Mouse (Mus musculus): ENCODE measurements around the gene Bpi. TPM values are rescaled to one million over a fixed set of nuclear protein-coding genes. Genes with fewer than 3 reads are reported as not detected.

Bpi gene
- polyA plus RNA-seq, 1 experiment from 2014 or later: not detected

DNA sequence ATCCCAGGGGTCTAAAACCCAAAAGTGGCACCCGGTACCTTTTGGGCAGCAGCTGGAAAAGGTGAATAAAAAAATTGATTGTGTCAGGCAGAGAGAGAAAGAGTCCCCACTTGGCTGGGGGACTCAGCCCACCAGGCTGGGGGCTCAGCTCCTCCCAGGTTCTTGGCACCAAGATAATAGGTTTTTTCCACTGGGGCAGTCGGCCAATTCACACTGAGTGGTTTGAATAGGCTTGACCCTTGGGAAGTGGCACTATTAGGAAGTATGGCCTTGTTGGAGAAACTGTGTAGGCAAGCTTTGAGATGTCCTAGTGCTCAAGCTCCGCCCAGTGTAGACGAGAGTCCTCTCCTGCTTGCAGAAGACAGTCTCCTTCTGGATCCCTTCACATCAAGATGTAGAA lies 41.8 kb downstream of the Bpi start:
- WGBS: 68% methylated on average over 4 of the region's 4 CpGs
- H3K4me1 ChIP-seq: no peaks in the 10 kb centered on the region
- no peaks in the 10 kb centered on the region for H3K27me3 ChIP-seq
- no peak for ATAC-seq (ENCODE audit: insufficient number of reproducible peaks, low FRiP score, low TSS enrichment, low read depth)
- no peaks in the 10 kb centered on the region for H3K9me3 ChIP-seq
- H3K27ac ChIP-seq: no peak overlapping the region
- no peak overlapping the region for H3K4me3 ChIP-seq
- H3K9ac ChIP-seq: no peak overlapping the region
- no peaks in the 10 kb centered on the region for H3K36me3 ChIP-seq
- no peak overlapping the region for H3K4me2 ChIP-seq

GRCm38 (mm10) chr2:158302807-158303206 lies 44.9 kb downstream of the Bpi start:
- H3K27me3 ChIP-seq: no peaks in the 10 kb centered on the region
- no peak for ATAC-seq (ENCODE audit: insufficient number of reproducible peaks, low FRiP score, low TSS enrichment, low read depth)
- H3K4me3 ChIP-seq: no peak overlapping the region
- H3K27ac ChIP-seq: no peak overlapping the region
- WGBS: 70% methylated on average over 3 of the region's 3 CpGs
- H3K9me3 ChIP-seq: no peaks in the 10 kb centered on the region
- peaks cover 12% of the 10 kb centered on the region for H3K4me1 ChIP-seq
- H3K4me2 ChIP-seq: no peak overlapping the region
- no peaks in the 10 kb centered on the region for H3K36me3 ChIP-seq
- no peak overlapping the region for H3K9ac ChIP-seq

DNA sequence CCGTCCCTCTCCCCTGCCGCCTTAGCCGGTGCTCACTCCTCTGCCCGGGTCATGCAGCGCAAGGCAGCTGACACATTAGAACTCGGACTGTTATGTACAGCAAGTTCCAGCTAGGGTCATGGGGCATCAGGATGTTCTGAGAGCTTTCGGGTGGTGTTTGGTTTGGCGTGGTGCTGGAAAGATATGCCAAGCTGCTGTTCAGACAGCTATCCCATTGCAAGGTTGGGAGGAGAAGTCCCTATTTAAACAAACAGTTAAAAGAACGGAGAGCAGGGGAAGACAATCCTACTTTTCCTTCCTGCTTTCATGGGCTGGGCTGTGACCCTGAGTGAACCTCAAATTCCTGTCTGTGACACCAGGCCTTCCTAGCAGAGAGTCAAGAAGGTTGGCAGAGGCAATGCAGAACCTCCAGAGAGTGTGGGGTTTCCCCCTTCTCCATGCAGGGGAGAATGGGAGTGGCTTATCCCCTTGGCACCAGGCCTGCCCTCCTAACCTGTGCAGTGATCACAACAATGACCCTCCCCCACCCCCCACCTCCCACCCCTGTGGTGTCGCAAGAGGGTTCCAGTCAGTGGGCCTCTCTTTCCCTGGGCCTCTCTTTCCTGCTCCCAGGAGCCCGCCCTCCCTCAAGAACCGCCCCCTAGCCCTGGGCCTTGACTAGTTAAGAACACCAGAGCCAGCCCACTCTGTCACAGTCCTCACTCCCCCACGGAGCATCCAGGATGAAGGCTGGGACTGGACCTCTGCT lies 48.2 kb downstream of the Bpi start, which contains the start of gene Lbp:
TSS of gene Lbp (plus strand) at position 546 of the 748 bp plus-strand sequence.
- no peaks in the 10 kb centered on the region for H3K36me3 ChIP-seq
- H3K9me3 ChIP-seq: no peaks in the 10 kb centered on the region
- no peak within 1 kb of the TSS for H3K9ac ChIP-seq
- H3K4me1 ChIP-seq: peaks cover 17% of the 10 kb centered on the region
- 50% methylated on average over 12 of the region's 13 CpGs for WGBS
- no peak within 1 kb of the TSS for H3K27ac ChIP-seq
- ATAC-seq (ENCODE audit: insufficient number of reproducible peaks, low FRiP score, low TSS enrichment, low read depth): no peak
- H3K4me3 ChIP-seq: no peak within 1 kb of the TSS
- no peak within 1 kb of the TSS for H3K4me2 ChIP-seq
- H3K27me3 ChIP-seq: no peaks in the 10 kb centered on the region

- Histone ChIP-seq H3K4me1 (peaks cover 17% of the 10 kb centered on the region), H3K4me3 (no peak overlapping the region), H3K9ac (no peak overlapping the region), H3K27ac (no peak overlapping the region), H3K27me3 (no peaks in the 10 kb centered on the region), H3K9me3 (no peaks in the 10 kb centered on the region), H3K36me3 (no peaks in the 10 kb centered on the region), H3K4me2 (no peak overlapping the region)
- no peak for ATAC-seq (ENCODE audit: insufficient number of reproducible peaks, low FRiP score, low TSS enrichment, low read depth)
- WGBS: 44% methylated on average over 6 of the region's 6 CpGs
These were observed 48.8 kb downstream of the Bpi start for GRCm38 (mm10) chr2:158306696-158307049.

- H3K4me2 ChIP-seq: no peak overlapping the region
- H3K27ac ChIP-seq: 0 out of 2 replicates have a peak overlapping the region, but pooled peaks have one; percentile 27
- ATAC-seq (ENCODE audit: insufficient number of reproducible peaks, low FRiP score, low TSS enrichment, low read depth): no peak
- WGBS: 36% methylated on average over 5 of the region's 5 CpGs
- H3K4me3 ChIP-seq: no peak overlapping the region
- peaks cover 17% of the 10 kb centered on the region for H3K4me1 ChIP-seq
- H3K27me3 ChIP-seq: no peaks in the 10 kb centered on the region
- no peak overlapping the region for H3K9ac ChIP-seq
- no peaks in the 10 kb centered on the region for H3K36me3 ChIP-seq
- H3K9me3 ChIP-seq: no peaks in the 10 kb centered on the region
These were observed 50.4 kb downstream of the Bpi start for GRCm38 (mm10) chr2:158308276-158308675.

GRCm38 (mm10) chr2:158313089-158313488 lies 55.2 kb downstream of the Bpi start:
- WGBS: 62% methylated on average over 1 of the region's 1 CpGs

GRCm38 (mm10) chr2:158316371-158316770 lies 58.5 kb downstream of the Bpi start:
- no peaks in the 10 kb centered on the region for H3K27me3 ChIP-seq
- WGBS: 68% methylated on average over 8 of the region's 8 CpGs
- H3K27ac ChIP-seq: no peak overlapping the region
- H3K4me2 ChIP-seq: no peak overlapping the region
- ATAC-seq (ENCODE audit: insufficient number of reproducible peaks, low FRiP score, low TSS enrichment, low read depth): no peak
- no peaks in the 10 kb centered on the region for H3K36me3 ChIP-seq
- no peaks in the 10 kb centered on the region for H3K4me1 ChIP-seq
- no peaks in the 10 kb centered on the region for H3K9me3 ChIP-seq
- H3K4me3 ChIP-seq: no peak overlapping the region
- H3K9ac ChIP-seq: no peak overlapping the region

More at GRCm38 (mm10) chr2:158313089-158313488, 55.2 kb downstream of the Bpi start:
- Histone ChIP-seq H3K4me2 (no peak overlapping the region), H3K27me3 (no peaks in the 10 kb centered on the region), H3K4me1 (peaks cover 4% of the 10 kb centered on the region; the same call in 1 of the 2 replicates), H3K9me3 (no peaks in the 10 kb centered on the region), H3K36me3 (no peaks in the 10 kb centered on the region), H3K27ac (no peak overlapping the region), H3K9ac (no peak overlapping the region), H3K4me3 (no peak overlapping the region)
- no peak for ATAC-seq (ENCODE audit: insufficient number of reproducible peaks, low FRiP score, low TSS enrichment, low read depth)

DNA sequence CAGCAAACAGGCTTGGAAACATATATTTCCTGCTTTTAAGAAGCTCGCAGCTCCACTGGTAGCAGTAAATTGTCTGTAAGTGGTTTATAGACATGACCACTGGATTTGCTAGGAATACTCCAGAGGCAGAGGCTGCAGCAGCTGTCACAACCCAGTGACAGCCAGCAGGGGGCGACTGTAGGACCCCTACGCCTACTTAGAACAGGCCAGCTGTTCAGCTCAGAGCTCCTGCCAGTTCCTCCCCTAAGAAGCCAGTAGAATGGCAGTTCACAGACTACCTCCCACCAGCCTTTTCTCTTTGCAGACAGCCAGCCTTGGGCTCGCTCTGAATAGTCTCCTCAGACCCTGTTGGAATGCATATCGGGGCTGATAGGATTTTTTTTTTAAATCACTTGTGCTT lies 59.1 kb downstream of the Bpi start:
- Histone ChIP-seq H3K4me2 (no peak overlapping the region), H3K27me3 (no peaks in the 10 kb centered on the region), H3K9ac (no peak overlapping the region), H3K36me3 (no peaks in the 10 kb centered on the region), H3K4me1 (no peaks in the 10 kb centered on the region), H3K27ac (no peak overlapping the region), H3K9me3 (no peaks in the 10 kb centered on the region), H3K4me3 (no peak overlapping the region)
- ATAC-seq (ENCODE audit: insufficient number of reproducible peaks, low FRiP score, low TSS enrichment, low read depth): no peak
- 13% methylated on average over 5 of the region's 5 CpGs for WGBS

DNA sequence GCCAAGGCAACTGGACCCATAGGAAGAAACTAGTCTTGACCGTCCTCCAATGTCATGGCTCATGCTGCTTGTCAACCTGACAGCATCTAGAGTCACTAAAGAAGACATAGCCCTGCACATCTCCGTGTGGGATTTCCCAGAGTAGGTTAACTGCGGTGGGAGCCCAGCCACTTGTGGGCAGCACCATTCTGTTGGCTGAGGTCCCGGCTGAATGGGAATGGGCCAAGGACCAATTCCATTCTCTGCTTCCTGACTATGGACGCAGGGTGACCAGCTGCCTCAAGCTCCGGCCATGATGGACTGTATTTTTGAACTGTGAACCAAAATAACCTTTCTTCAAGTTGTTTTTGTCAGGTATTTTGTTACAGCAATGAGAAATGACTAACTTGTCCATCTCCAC lies 63.7 kb downstream of the Bpi start:
- no peak for ATAC-seq (ENCODE audit: insufficient number of reproducible peaks, low FRiP score, low TSS enrichment, low read depth)
- WGBS: 89% methylated on average over 6 of the region's 6 CpGs
- Histone ChIP-seq H3K4me1 (no peaks in the 10 kb centered on the region), H3K9me3 (no peaks in the 10 kb centered on the region), H3K27ac (no peak overlapping the region), H3K9ac (no peak overlapping the region), H3K27me3 (no peaks in the 10 kb centered on the region), H3K4me3 (no peak overlapping the region), H3K4me2 (no peak overlapping the region), H3K36me3 (no peaks in the 10 kb centered on the region)

DNA sequence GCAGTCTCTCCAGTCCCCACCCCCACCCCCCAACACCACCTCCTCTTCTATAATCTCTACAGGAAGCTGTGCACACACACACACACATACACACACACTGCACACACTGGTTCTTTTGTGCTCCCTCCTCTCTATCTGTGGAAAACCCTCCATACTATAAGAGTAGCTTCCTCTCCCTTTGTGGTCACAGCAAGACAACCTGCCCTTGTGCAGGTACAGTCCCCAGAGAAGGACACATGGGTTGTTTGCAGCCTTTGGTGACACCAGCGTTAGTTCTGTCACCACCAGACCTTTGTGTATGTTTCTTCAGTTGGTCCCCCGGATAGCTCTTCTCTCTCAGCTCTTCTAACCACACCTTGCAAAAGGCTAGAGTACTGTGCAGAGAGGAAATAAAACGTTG lies 65.0 kb downstream of the Bpi start:
- 72% methylated on average over 3 of the region's 3 CpGs for WGBS
- no peak overlapping the region for H3K4me3 ChIP-seq
- H3K27ac ChIP-seq: no peak overlapping the region
- ATAC-seq (ENCODE audit: insufficient number of reproducible peaks, low FRiP score, low TSS enrichment, low read depth): no peak
- no peaks in the 10 kb centered on the region for H3K36me3 ChIP-seq
- no peaks in the 10 kb centered on the region for H3K4me1 ChIP-seq
- H3K27me3 ChIP-seq: no peaks in the 10 kb centered on the region
- no peaks in the 10 kb centered on the region for H3K9me3 ChIP-seq
- H3K4me2 ChIP-seq: no peak overlapping the region
- H3K9ac ChIP-seq: no peak overlapping the region

DNA sequence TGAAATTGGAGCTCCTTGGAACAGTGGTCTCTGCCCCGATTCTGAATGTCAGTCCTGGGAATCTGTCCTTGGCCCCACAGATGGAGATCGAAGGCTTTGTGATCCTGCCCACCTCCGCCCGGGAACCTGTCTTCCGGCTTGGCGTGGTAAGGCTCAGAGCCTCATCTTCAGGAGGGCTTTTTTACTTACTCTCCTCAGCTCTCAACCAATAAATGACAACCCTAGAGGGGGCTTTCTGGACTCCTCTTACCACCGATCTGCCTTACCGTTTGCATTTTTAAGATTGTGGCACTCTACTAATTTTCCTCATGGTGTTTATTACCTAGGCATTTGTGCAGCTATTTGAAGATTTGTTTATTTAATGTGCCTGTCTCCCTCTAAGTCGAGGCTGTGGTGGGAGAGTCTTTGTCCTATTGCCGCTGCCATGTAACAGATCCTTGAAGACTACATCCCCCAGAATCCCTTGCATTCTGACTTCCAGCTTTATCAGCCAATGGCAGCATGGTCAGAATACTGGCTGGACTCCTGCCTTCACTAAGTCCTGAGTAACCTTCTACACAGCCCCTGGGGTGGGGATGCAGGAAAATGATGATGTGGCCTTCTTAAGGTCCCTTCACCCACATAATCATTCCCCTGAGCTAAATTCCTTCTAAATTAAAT lies 66.8 kb downstream of the Bpi start:
- no peak overlapping the region for H3K9ac ChIP-seq
- H3K4me1 ChIP-seq: no peaks in the 10 kb centered on the region
- no peaks in the 10 kb centered on the region for H3K9me3 ChIP-seq
- no peak for ATAC-seq (ENCODE audit: insufficient number of reproducible peaks, low FRiP score, low TSS enrichment, low read depth)
- H3K4me2 ChIP-seq: no peak overlapping the region; the same call in 1 of the 2 replicates
- no peaks in the 10 kb centered on the region for H3K36me3 ChIP-seq
- 55% methylated on average over 10 of the region's 10 CpGs for WGBS
- H3K27ac ChIP-seq: no peak overlapping the region
- no peaks in the 10 kb centered on the region for H3K27me3 ChIP-seq
- H3K4me3 ChIP-seq: no peak overlapping the region

DNA sequence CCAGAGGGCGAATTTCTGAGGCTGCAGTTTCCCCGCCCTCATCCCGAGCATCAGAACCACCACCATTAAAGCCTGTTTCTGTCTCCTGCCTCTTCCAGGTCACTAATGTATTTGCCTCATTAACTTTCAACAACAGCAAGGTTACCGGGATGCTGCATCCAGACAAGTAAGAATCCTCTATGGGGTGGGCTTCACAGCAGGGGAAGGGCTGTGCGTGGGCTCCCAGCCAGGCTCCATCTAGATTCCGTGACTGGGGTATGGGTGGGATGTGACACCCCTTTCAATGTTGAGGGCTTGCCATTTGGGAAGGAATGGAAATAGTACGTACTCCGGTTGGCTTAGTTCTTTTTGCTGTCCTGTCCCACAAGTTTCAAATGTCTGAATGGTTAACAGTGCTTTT lies 67.7 kb downstream of the Bpi start:
- Histone ChIP-seq H3K4me1 (no peaks in the 10 kb centered on the region), H3K4me2 (no peak overlapping the region), H3K27ac (no peak overlapping the region), H3K27me3 (no peaks in the 10 kb centered on the region), H3K4me3 (no peak overlapping the region), H3K36me3 (no peaks in the 10 kb centered on the region), H3K9ac (no peak overlapping the region), H3K9me3 (no peaks in the 10 kb centered on the region)
- no peak for ATAC-seq (ENCODE audit: insufficient number of reproducible peaks, low FRiP score, low TSS enrichment, low read depth)
- 80% methylated on average over 8 of the region's 8 CpGs for WGBS

Data from limb, embryonic 15.5 days (tissue).